Mouse (Mus musculus): ENCODE measurements around the gene Gm20388. TPM values are rescaled to one million over a fixed set of nuclear protein-coding genes. Genes with fewer than 3 reads are reported as not detected.
A peak's percentile ranks its signal among the peaks of the same experiment; 100 is the strongest.

Gm20388 gene
- polyA plus RNA-seq, 1 experiment from 2014 or later, result not detected

DNA sequence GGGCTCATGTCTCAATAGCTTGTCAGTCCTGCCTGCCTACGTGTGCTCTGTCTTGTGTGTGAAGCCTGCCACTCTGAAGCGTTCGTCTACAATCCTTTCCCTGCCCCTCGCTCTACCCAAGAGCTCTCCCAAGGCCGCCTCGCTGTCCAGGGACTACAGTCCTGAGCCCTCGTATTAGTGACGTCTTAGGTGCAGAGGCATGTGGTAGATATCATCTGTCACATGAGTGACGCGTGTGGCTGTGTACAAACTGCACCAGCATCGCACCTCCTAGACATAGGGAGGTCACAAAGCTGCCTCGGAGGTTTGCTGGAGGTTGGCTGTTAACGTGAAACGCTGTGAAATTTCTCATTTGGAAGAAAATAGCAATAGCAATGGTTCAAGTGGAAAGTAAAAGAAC is 1806.9 kb downstream of the Gm20388 start:
- WGBS, result 45% methylated on average over 14 of the region's 14 CpGs
- H3K9ac ChIP-seq (ENCODE audit: low read length), result no peak overlapping the region
- H3K27ac ChIP-seq (replicated peaks), result no peak overlapping the region
- no peak for DNase-seq (ENCODE audit: low spot score)
- H3K4me2 ChIP-seq (replicated peaks; ENCODE audit: low read depth), result no peak overlapping the region
- TF ChIP-seq CTCF (IDR thresholded peaks at IDR 0.05; ENCODE audit: low read depth), result no peak
- no peak for TF ChIP-seq EP300 (optimal IDR thresholded peaks at IDR 0.05)
- no peaks in the 10 kb centered on the region for H3K36me3 ChIP-seq (ENCODE audit: control insufficient read depth, insufficient read depth, low read length)
- ATAC-seq (ENCODE audit: low FRiP score, low TSS enrichment), result no peak
- H3K4me3 ChIP-seq (ENCODE audit: low read depth, low read length), result no peak overlapping the region
- H3K27me3 ChIP-seq (ENCODE audit: control insufficient read depth, insufficient read depth, low read length), result no peaks in the 10 kb centered on the region
- H3K9me3 ChIP-seq (ENCODE audit: control insufficient read depth, low read length), result no peaks in the 10 kb centered on the region
- no peaks in the 10 kb centered on the region for H3K4me1 ChIP-seq (replicated peaks; ENCODE audit: control insufficient read depth, insufficient read depth)

DNA sequence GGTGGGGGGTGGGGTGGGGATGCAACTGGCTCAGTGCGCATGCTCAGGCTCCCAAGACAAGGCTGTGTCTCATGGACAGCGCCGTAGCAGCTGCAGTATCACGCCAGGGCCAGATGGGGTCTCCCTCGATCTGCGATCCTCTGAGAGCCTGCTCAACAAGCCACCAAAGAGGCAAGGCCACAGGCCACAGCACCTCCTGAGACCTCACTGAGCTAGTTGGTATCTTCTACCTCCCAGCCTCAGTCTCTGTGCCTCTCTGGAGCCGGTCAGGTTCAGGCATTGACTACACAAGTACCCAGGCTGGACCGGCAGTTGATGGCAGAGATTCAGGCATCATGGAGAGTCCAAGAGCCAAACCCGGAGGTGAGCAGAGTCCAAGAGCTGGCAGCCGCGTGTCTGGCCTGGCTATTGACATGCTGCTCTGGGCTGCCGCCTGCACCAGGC is 1807.4 kb downstream of the Gm20388 start:
- Histone ChIP-seq H3K36me3 (ENCODE audit: control insufficient read depth, insufficient read depth, low read length) (no peaks in the 10 kb centered on the region), H3K4me1 (replicated peaks; ENCODE audit: control insufficient read depth, insufficient read depth) (no peaks in the 10 kb centered on the region), H3K4me3 (ENCODE audit: low read depth, low read length) (no peak overlapping the region), H3K27me3 (ENCODE audit: control insufficient read depth, insufficient read depth, low read length) (no peaks in the 10 kb centered on the region), H3K9ac (ENCODE audit: low read length) (no peak overlapping the region), H3K9me3 (ENCODE audit: control insufficient read depth, low read length) (no peaks in the 10 kb centered on the region), H3K4me2 (replicated peaks; ENCODE audit: low read depth) (no peak overlapping the region), H3K27ac (replicated peaks) (no peak overlapping the region)
- peak; percentile 90 for TF ChIP-seq CTCF (IDR thresholded peaks at IDR 0.05; ENCODE audit: low read depth)
- TF ChIP-seq EP300 (optimal IDR thresholded peaks at IDR 0.05), result no peak
- 23% methylated on average over 12 of the region's 12 CpGs for WGBS
- DNase-seq (ENCODE audit: low spot score), result peak; percentile 77
- peak; percentile 38; the same call in 1 of the 2 replicates for ATAC-seq (ENCODE audit: low FRiP score, low TSS enrichment)

DNA sequence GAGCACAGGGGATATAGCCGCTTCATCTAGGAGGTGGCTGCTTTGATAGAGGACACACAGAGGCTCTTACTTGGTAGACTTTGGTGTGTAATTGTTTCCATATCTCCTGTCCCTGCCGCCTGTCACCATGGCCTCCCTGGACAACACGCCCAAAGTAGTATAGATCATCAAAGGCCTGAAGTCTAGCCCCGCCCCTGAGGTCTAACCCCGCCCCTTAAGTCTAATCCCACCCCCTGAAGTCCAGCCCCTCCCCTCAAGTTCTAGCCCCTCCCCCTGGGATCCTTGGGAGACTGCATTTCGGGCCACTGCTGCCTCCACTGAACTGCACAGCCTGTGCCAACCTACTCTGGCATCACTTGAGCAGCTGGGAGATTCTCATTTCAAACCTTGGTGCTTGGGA is 1808.3 kb downstream of the Gm20388 start:
- H3K27me3 ChIP-seq (ENCODE audit: control insufficient read depth, insufficient read depth, low read length), result no peaks in the 10 kb centered on the region
- no peak overlapping the region for H3K27ac ChIP-seq (replicated peaks)
- H3K36me3 ChIP-seq (ENCODE audit: control insufficient read depth, insufficient read depth, low read length), result no peaks in the 10 kb centered on the region
- 52% methylated on average over 6 of the region's 6 CpGs for WGBS
- no peak for DNase-seq (ENCODE audit: low spot score)
- no peak overlapping the region for H3K4me2 ChIP-seq (replicated peaks; ENCODE audit: low read depth)
- no peaks in the 10 kb centered on the region for H3K9me3 ChIP-seq (ENCODE audit: control insufficient read depth, low read length)
- H3K4me3 ChIP-seq (ENCODE audit: low read depth, low read length), result no peak overlapping the region
- ATAC-seq (ENCODE audit: low FRiP score, low TSS enrichment), result no peak
- no peaks in the 10 kb centered on the region for H3K4me1 ChIP-seq (replicated peaks; ENCODE audit: control insufficient read depth, insufficient read depth)
- no peak overlapping the region for H3K9ac ChIP-seq (ENCODE audit: low read length)
- TF ChIP-seq EP300 (optimal IDR thresholded peaks at IDR 0.05), result no peak
- TF ChIP-seq CTCF (IDR thresholded peaks at IDR 0.05; ENCODE audit: low read depth), result no peak

DNA sequence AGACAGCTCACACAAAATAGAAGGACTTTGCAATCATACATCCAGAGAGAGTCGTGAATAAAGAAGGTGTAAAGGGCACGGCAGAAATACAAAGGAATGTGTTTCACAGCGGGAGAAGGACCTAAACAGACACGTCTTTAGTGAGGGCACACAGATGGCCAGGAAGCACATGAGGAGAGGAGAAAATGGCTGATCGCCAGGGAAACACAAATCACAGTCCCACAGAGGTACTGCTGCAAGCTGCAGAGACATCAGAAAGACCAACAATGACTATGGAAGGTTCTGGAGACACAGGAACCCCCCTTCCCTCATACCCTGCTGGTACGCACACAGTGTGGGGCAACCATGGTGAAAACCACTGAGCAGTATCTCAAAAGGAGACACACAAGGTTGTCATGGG is 1810.4 kb downstream of the Gm20388 start:
- DNase-seq (ENCODE audit: low spot score) (no peak), ATAC-seq (ENCODE audit: low FRiP score, low TSS enrichment) (no peak)
- 46% methylated on average over 6 of the region's 6 CpGs for WGBS
- Histone ChIP-seq H3K4me1 (replicated peaks; ENCODE audit: control insufficient read depth, insufficient read depth) (no peaks in the 10 kb centered on the region), H3K36me3 (ENCODE audit: control insufficient read depth, insufficient read depth, low read length) (no peaks in the 10 kb centered on the region), H3K27me3 (ENCODE audit: control insufficient read depth, insufficient read depth, low read length) (no peaks in the 10 kb centered on the region), H3K27ac (replicated peaks) (no peak overlapping the region), H3K4me3 (ENCODE audit: low read depth, low read length) (no peak overlapping the region), H3K9ac (ENCODE audit: low read length) (no peak overlapping the region), H3K4me2 (replicated peaks; ENCODE audit: low read depth) (no peak overlapping the region), H3K9me3 (ENCODE audit: control insufficient read depth, low read length) (no peaks in the 10 kb centered on the region)
- TF ChIP-seq EP300 (optimal IDR thresholded peaks at IDR 0.05), result no peak

DNA sequence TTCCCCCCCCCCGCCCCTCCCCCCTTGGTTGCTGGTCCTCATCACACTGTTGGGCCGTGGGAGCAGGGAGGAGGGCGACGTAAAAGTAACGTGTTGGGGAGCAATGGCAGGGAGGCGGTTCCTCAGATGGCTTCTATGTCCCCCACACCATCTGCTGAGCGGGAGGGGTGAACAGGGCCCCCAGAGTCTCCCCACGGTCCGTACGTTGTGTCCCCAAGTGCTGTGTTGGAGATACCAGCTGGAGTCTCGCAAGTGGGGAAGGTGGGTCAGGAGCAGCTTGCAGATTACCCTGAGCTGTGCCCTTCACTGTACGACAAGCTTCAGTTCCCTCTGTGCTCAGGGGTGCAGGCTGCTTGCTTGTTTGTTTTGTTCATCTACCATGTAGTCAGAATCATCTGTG is 1813.2 kb downstream of the Gm20388 start:
- no peak for DNase-seq (ENCODE audit: low spot score)
- Histone ChIP-seq H3K27ac (replicated peaks) (no peak overlapping the region), H3K9me3 (ENCODE audit: control insufficient read depth, low read length) (no peaks in the 10 kb centered on the region), H3K4me2 (replicated peaks; ENCODE audit: low read depth) (no peak overlapping the region), H3K9ac (ENCODE audit: low read length) (no peak overlapping the region), H3K4me1 (replicated peaks; ENCODE audit: control insufficient read depth, insufficient read depth) (no peaks in the 10 kb centered on the region), H3K4me3 (ENCODE audit: low read depth, low read length) (no peak overlapping the region), H3K27me3 (ENCODE audit: control insufficient read depth, insufficient read depth, low read length) (no peaks in the 10 kb centered on the region), H3K36me3 (ENCODE audit: control insufficient read depth, insufficient read depth, low read length) (no peaks in the 10 kb centered on the region)
- ATAC-seq (ENCODE audit: low FRiP score, low TSS enrichment), result no peak
- TF ChIP-seq CTCF (IDR thresholded peaks at IDR 0.05; ENCODE audit: low read depth) (no peak), EP300 (optimal IDR thresholded peaks at IDR 0.05) (no peak)
- WGBS, result 68% methylated on average over 12 of the region's 12 CpGs

DNA sequence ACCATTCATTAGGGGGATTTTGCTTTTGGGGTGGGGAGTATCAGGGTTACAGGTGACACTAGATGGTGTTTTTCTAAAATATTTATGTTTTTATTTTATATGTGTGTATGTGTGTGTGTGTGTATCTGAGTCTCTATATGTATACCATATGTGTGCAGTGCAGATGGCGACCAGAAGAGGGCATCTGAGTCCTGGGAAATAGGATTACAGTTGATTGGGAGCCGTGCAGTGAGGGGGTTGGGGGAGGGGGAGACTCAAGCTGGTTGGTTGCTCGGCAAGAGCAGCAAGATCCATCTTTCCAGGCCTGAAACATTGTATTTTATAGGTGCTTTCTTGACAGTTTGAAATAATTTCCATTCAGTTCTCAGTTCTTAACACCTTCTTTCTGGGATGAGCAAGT is 1816.5 kb downstream of the Gm20388 start:
- no peak for ATAC-seq (ENCODE audit: low FRiP score, low TSS enrichment)
- Histone ChIP-seq H3K27me3 (ENCODE audit: control insufficient read depth, insufficient read depth, low read length) (peaks cover 22% of the 10 kb centered on the region), H3K36me3 (ENCODE audit: control insufficient read depth, insufficient read depth, low read length) (no peaks in the 10 kb centered on the region), H3K4me1 (replicated peaks; ENCODE audit: control insufficient read depth, insufficient read depth) (no peaks in the 10 kb centered on the region), H3K9me3 (ENCODE audit: control insufficient read depth, low read length) (no peaks in the 10 kb centered on the region), H3K4me3 (ENCODE audit: low read depth, low read length) (no peak overlapping the region), H3K9ac (ENCODE audit: low read length) (no peak overlapping the region), H3K4me2 (replicated peaks; ENCODE audit: low read depth) (no peak overlapping the region), H3K27ac (replicated peaks) (no peak overlapping the region)
- TF ChIP-seq CTCF (IDR thresholded peaks at IDR 0.05; ENCODE audit: low read depth), result no peak
- no peak for TF ChIP-seq EP300 (optimal IDR thresholded peaks at IDR 0.05)
- DNase-seq (ENCODE audit: low spot score), result no peak
- 48% methylated on average over 3 of the region's 3 CpGs for WGBS
